Mouse (Mus musculus): ENCODE results near the gene Dgki. TPM values are rescaled to one million over a fixed set of nuclear protein-coding genes. Genes with fewer than 3 reads are reported as not detected.
A peak's percentile ranks its signal among the peaks of the same experiment; 100 is the strongest.

Gene Dgki
- total RNA-seq, 1 experiment: 0.94 TPM

GRCm38 (mm10) chr6:37051150-37051549 lies 248.8 kb downstream of the Dgki start:
- Histone ChIP-seq H3K9me3 (ENCODE audit: control insufficient read depth, insufficient read depth, low read depth, low read length) (no peaks in the 10 kb centered on the region), H3K9ac (ENCODE audit: insufficient read depth, low read depth, low read length, poor library complexity, severe bottlenecking) (no peak overlapping the region), H3K27ac (ENCODE audit: insufficient read depth, low read depth, low read length, poor library complexity, severe bottlenecking) (no peak overlapping the region), H3K4me3 (ENCODE audit: insufficient read depth in 1 of 2, low read depth in 1 of 2, low read length in 2 of 2, poor library complexity in 1 of 2, severe bottlenecking in 1 of 2) (no peak overlapping the region), H3K4me1 (ENCODE audit: control insufficient read depth in 2 of 2, insufficient read depth in 2 of 2, low read length in 2 of 2, poor library complexity in 1 of 2) (no peaks in the 10 kb centered on the region), H3K36me3 (ENCODE audit: control insufficient read depth, insufficient read depth, low read length, poor library complexity, severe bottlenecking) (no peaks in the 10 kb centered on the region)
- no peak for TF ChIP-seq CHD2 (IDR thresholded peaks at IDR 0.05; ENCODE audit: low read depth, low read length)
- no peak for TF ChIP-seq ZNF384 (IDR thresholded peaks at IDR 0.05; ENCODE audit: low read depth, low read length)
- TF ChIP-seq HCFC1 (IDR thresholded peaks at IDR 0.05; ENCODE audit: borderline replicate concordance, insufficient read depth, low read length): no peak
- no peak for TF ChIP-seq MAFK (IDR thresholded peaks at IDR 0.05; ENCODE audit: insufficient read depth, low read depth, low read length)
- no peak for TF ChIP-seq ZC3H11A (IDR thresholded peaks at IDR 0.05; ENCODE audit: borderline replicate concordance, low read depth, low read length)
- DNase-seq (ENCODE audit: low read depth, low spot score): no peak
- in situ Hi-C loops (cut with MboI; ENCODE audit: low sequenced_read_pairs in 2 of 2, unreplicated experiment in 2 of 2): no loop called here

- DNase-seq (ENCODE audit: low read depth, low spot score): no peak
- Histone ChIP-seq H3K36me3 (ENCODE audit: control insufficient read depth, insufficient read depth, low read length, poor library complexity, severe bottlenecking) (no peaks in the 10 kb centered on the region), H3K27ac (ENCODE audit: insufficient read depth, low read depth, low read length, poor library complexity, severe bottlenecking) (no peak overlapping the region), H3K9me3 (ENCODE audit: control insufficient read depth, insufficient read depth, low read depth, low read length) (no peaks in the 10 kb centered on the region), H3K4me3 (ENCODE audit: insufficient read depth in 1 of 2, low read depth in 1 of 2, low read length in 2 of 2, poor library complexity in 1 of 2, severe bottlenecking in 1 of 2) (no peak overlapping the region), H3K9ac (ENCODE audit: insufficient read depth, low read depth, low read length, poor library complexity, severe bottlenecking) (no peak overlapping the region), H3K4me1 (ENCODE audit: control insufficient read depth in 2 of 2, insufficient read depth in 2 of 2, low read length in 2 of 2, poor library complexity in 1 of 2) (no peaks in the 10 kb centered on the region)
- TF ChIP-seq MAFK (IDR thresholded peaks at IDR 0.05; ENCODE audit: insufficient read depth, low read depth, low read length) (no peak), HCFC1 (IDR thresholded peaks at IDR 0.05; ENCODE audit: borderline replicate concordance, insufficient read depth, low read length) (no peak), ZC3H11A (IDR thresholded peaks at IDR 0.05; ENCODE audit: borderline replicate concordance, low read depth, low read length) (no peak), CHD2 (IDR thresholded peaks at IDR 0.05; ENCODE audit: low read depth, low read length) (no peak), ZNF384 (IDR thresholded peaks at IDR 0.05; ENCODE audit: low read depth, low read length) (no peak)
- in situ Hi-C loops (cut with MboI; ENCODE audit: low sequenced_read_pairs in 2 of 2, unreplicated experiment in 2 of 2): no loop called here
Measured at GRCm38 (mm10) chr6:37047611-37048129, 252.3 kb downstream of the Dgki start.

GRCm38 (mm10) chr6:37046152-37046788 lies 253.7 kb downstream of the Dgki start:
- in situ Hi-C loops (cut with MboI; ENCODE audit: low sequenced_read_pairs in 2 of 2, unreplicated experiment in 2 of 2): no loop called here
- H3K36me3 ChIP-seq (ENCODE audit: control insufficient read depth, insufficient read depth, low read length, poor library complexity, severe bottlenecking): no peaks in the 10 kb centered on the region
- TF ChIP-seq MAFK (IDR thresholded peaks at IDR 0.05; ENCODE audit: insufficient read depth, low read depth, low read length) (no peak), ZNF384 (IDR thresholded peaks at IDR 0.05; ENCODE audit: low read depth, low read length) (no peak), ZC3H11A (IDR thresholded peaks at IDR 0.05; ENCODE audit: borderline replicate concordance, low read depth, low read length) (peak; percentile 65; the same call in 1 of the 2 replicates), HCFC1 (IDR thresholded peaks at IDR 0.05; ENCODE audit: borderline replicate concordance, insufficient read depth, low read length) (no peak)
- DNase-seq (ENCODE audit: low read depth, low spot score): peak; percentile 37
- H3K4me1 ChIP-seq (ENCODE audit: control insufficient read depth in 2 of 2, insufficient read depth in 2 of 2, low read length in 2 of 2, poor library complexity in 1 of 2): no peaks in the 10 kb centered on the region
- no peak overlapping the region for H3K27ac ChIP-seq (ENCODE audit: insufficient read depth, low read depth, low read length, poor library complexity, severe bottlenecking)
- no peak overlapping the region for H3K9ac ChIP-seq (ENCODE audit: insufficient read depth, low read depth, low read length, poor library complexity, severe bottlenecking)
- H3K9me3 ChIP-seq (ENCODE audit: control insufficient read depth, insufficient read depth, low read depth, low read length): no peaks in the 10 kb centered on the region
- no peak overlapping the region for H3K4me3 ChIP-seq (ENCODE audit: insufficient read depth in 1 of 2, low read depth in 1 of 2, low read length in 2 of 2, poor library complexity in 1 of 2, severe bottlenecking in 1 of 2)

- in situ Hi-C loops (cut with MboI; ENCODE audit: low sequenced_read_pairs in 2 of 2, unreplicated experiment in 2 of 2): no loop called here
- Histone ChIP-seq H3K9ac (ENCODE audit: insufficient read depth, low read depth, low read length, poor library complexity, severe bottlenecking) (no peak overlapping the region), H3K4me1 (ENCODE audit: control insufficient read depth in 2 of 2, insufficient read depth in 2 of 2, low read length in 2 of 2, poor library complexity in 1 of 2) (no peaks in the 10 kb centered on the region), H3K36me3 (ENCODE audit: control insufficient read depth, insufficient read depth, low read length, poor library complexity, severe bottlenecking) (no peaks in the 10 kb centered on the region), H3K9me3 (ENCODE audit: control insufficient read depth, insufficient read depth, low read depth, low read length) (no peaks in the 10 kb centered on the region), H3K27ac (ENCODE audit: insufficient read depth, low read depth, low read length, poor library complexity, severe bottlenecking) (no peak overlapping the region), H3K4me3 (ENCODE audit: insufficient read depth in 1 of 2, low read depth in 1 of 2, low read length in 2 of 2, poor library complexity in 1 of 2, severe bottlenecking in 1 of 2) (no peak overlapping the region)
- no peak for DNase-seq (ENCODE audit: low read depth, low spot score)
- TF ChIP-seq ZC3H11A (IDR thresholded peaks at IDR 0.05; ENCODE audit: borderline replicate concordance, low read depth, low read length) (no peak), ZNF384 (IDR thresholded peaks at IDR 0.05; ENCODE audit: low read depth, low read length) (no peak), HCFC1 (IDR thresholded peaks at IDR 0.05; ENCODE audit: borderline replicate concordance, insufficient read depth, low read length) (no peak), MAFK (IDR thresholded peaks at IDR 0.05; ENCODE audit: insufficient read depth, low read depth, low read length) (no peak), CHD2 (IDR thresholded peaks at IDR 0.05; ENCODE audit: low read depth, low read length) (no peak)
Measured at GRCm38 (mm10) chr6:37044796-37045195, 255.2 kb downstream of the Dgki start.

All from ES-E14 (cell line).